Mouse (Mus musculus): Measurements from ENCODE around the gene Arpc2.

Gene Arpc2

GRCm38 (mm10) chr1:74283686-74284463 lies 48.0 kb downstream of the Arpc2 start:
- 11% methylated on average over 15 of the region's 15 CpGs for WGBS

GRCm38 (mm10) chr1:74284543-74285160 lies 48.8 kb downstream of the Arpc2 start, which contains the start of the genes Aamp and Pnkd:
Aamp (minus strand) TSS chr1:74284738.
Pnkd (plus strand) TSS chr1:74284930.
- under 1% methylated on average over 56 of the region's 56 CpGs for WGBS

GRCm38 (mm10) chr1:74285212-74286010 lies 49.5 kb downstream of the Arpc2 start:
- WGBS: 2% methylated on average over 23 of the region's 23 CpGs

GRCm38 (mm10) chr1:74286869-74287607 lies 51.2 kb downstream of the Arpc2 start:
- 47% methylated on average over 16 of the region's 17 CpGs for WGBS

- 70% methylated on average over 4 of the region's 4 CpGs for WGBS
These were observed 52.4 kb downstream of the Arpc2 start for GRCm38 (mm10) chr1:74288327-74288726.

- WGBS: 70% methylated on average over 9 of the region's 9 CpGs
These were observed 53.4 kb downstream of the Arpc2 start for GRCm38 (mm10) chr1:74289248-74289647.

GRCm38 (mm10) chr1:74289740-74290139 lies 53.9 kb downstream of the Arpc2 start:
- WGBS: 73% methylated on average over 2 of the region's 2 CpGs

- 77% methylated on average over 5 of the region's 5 CpGs for WGBS
These were observed 54.3 kb downstream of the Arpc2 start for GRCm38 (mm10) chr1:74290141-74290540.

- WGBS: 62% methylated on average over 11 of the region's 11 CpGs
These were observed 56.6 kb downstream of the Arpc2 start for GRCm38 (mm10) chr1:74292331-74293020.

GRCm38 (mm10) chr1:74293306-74293960 lies 57.5 kb downstream of the Arpc2 start:
- WGBS: 82% methylated on average over 8 of the region's 8 CpGs

GRCm38 (mm10) chr1:74294090-74294643 lies 58.3 kb downstream of the Arpc2 start:
- WGBS: 71% methylated on average over 3 of the region's 3 CpGs

GRCm38 (mm10) chr1:74294733-74295455 lies 59.0 kb downstream of the Arpc2 start:
- WGBS: 64% methylated on average over 6 of the region's 6 CpGs

- 21% methylated on average over 9 of the region's 9 CpGs for WGBS
These were observed 59.7 kb downstream of the Arpc2 start for GRCm38 (mm10) chr1:74295456-74296171.

- 65% methylated on average over 6 of the region's 6 CpGs for WGBS
These were observed 60.6 kb downstream of the Arpc2 start for GRCm38 (mm10) chr1:74296477-74296876.

GRCm38 (mm10) chr1:74297269-74297668 lies 61.4 kb downstream of the Arpc2 start:
- WGBS: 70% methylated on average over 3 of the region's 3 CpGs

GRCm38 (mm10) chr1:74298157-74298750 lies 62.4 kb downstream of the Arpc2 start:
- 78% methylated on average over 5 of the region's 5 CpGs for WGBS

GRCm38 (mm10) chr1:74298996-74299395 lies 63.1 kb downstream of the Arpc2 start:
- WGBS: 51% methylated on average over 5 of the region's 5 CpGs

GRCm38 (mm10) chr1:74300347-74301110 lies 64.6 kb downstream of the Arpc2 start:
- 69% methylated on average over 6 of the region's 6 CpGs for WGBS

Data from cerebral cortex, adult 2 months (tissue).